Mouse (Mus musculus) adrenal gland, postnatal 14 days (tissue): ENCODE data around the gene Gm5483. TPM values are rescaled to one million over a fixed set of nuclear protein-coding genes. Genes with fewer than 3 reads are reported as not detected.
"Not testable (repeated sequence)": the region's sequence is repeated elsewhere in the genome, so short reads cannot be mapped to it uniquely, and the experiment has no call there.

Source experiments
- DNase-seq: peaks from one replicate; pipeline ENCODE4 v3.0.0; 2021; ENCODE audit warnings: mixed read lengths
- long read RNA-seq, 2 experiments: library from polyadenylated mRNA; stranded (forward); transcript quantifications; one replicate each; pipeline ENCODE4 v2.0.0; 2021
- total RNA-seq: library from RNA; stranded (reverse); gene quantifications from 2 replicates; pipeline ENCODE4 v1.2.3, GENCODE M21; 2021

Gm5483 gene
- total RNA-seq: 1.0 TPM in 1 of 2 replicates, not detected in the other
- long read RNA-seq, experiment 1: 0 reads
- long read RNA-seq, experiment 2: 0 reads

GRCm38 (mm10) chr16:36183912-36184311 lies at the start of gene Gm5483:
Gene Gm5483, plus strand, starts transcription at chr16:36184212.
- not testable (repeated sequence) for DNase-seq

- DNase-seq: no peak
Observed at GRCm38 (mm10) chr16:36138201-36138600, 45.8 kb upstream of the Gm5483 start.

- DNase-seq: no peak
Observed at GRCm38 (mm10) chr16:36156402-36156975, 27.5 kb upstream of the Gm5483 start, which contains the start of gene Stfa2l1. Gene Stfa2l1, plus strand, starts transcription at chr16:36156811.

GRCm38 (mm10) chr16:36167841-36168240 lies 16.2 kb upstream of the Gm5483 start:
- DNase-seq: not testable (repeated sequence)

GRCm38 (mm10) chr16:36176108-36176507 lies 7.9 kb upstream of the Gm5483 start:
- DNase-seq: no peak

- DNase-seq: no peak
Observed at GRCm38 (mm10) chr16:36179910-36180309, 4.1 kb upstream of the Gm5483 start.

- no peak for DNase-seq
Observed at GRCm38 (mm10) chr16:36199226-36199625, 15.2 kb downstream of the Gm5483 start.

- DNase-seq: no peak
Observed at GRCm38 (mm10) chr16:36203846-36204245, 19.8 kb downstream of the Gm5483 start.

GRCm38 (mm10) chr16:36205684-36206083 lies 21.7 kb downstream of the Gm5483 start:
- not testable (repeated sequence) for DNase-seq

- DNase-seq: no peak
Observed at GRCm38 (mm10) chr16:36209967-36210453, 26.0 kb downstream of the Gm5483 start, which contains the start of gene Gm5416. Gene Gm5416, plus strand, starts transcription at chr16:36210403.

GRCm38 (mm10) chr16:36221168-36221567 lies 37.2 kb downstream of the Gm5483 start, which contains the start of gene 2010005H15Rik:
Gene 2010005H15Rik, plus strand, starts transcription at chr16:36221468.
- not testable (repeated sequence) for DNase-seq

Other genes starting within 250 kb of the Gm5483 start
- 13.8 and 16.1 TPM in 2 replicates for gene Parp9, start 245.7 kb upstream of the Gm5483 start, total RNA-seq
- 9.4 and 11.7 TPM in 2 replicates for gene Dtx3l, start 245.1 kb upstream of the Gm5483 start, total RNA-seq
- 62.9 and 69.5 TPM in 2 replicates for gene Kpna1, start 205.5 kb upstream of the Gm5483 start, total RNA-seq
- 3.6 and 5.1 TPM in 2 replicates for gene Wdr5b, start 143.0 kb upstream of the Gm5483 start, total RNA-seq
- 206 and 210 TPM in 2 replicates for gene Fam162a, start 112.6 kb upstream of the Gm5483 start, total RNA-seq
- 50.9 and 54.6 TPM in 2 replicates for gene Ccdc58, start 112.5 kb upstream of the Gm5483 start, total RNA-seq
- not detected in 2 replicates for gene Csta1, start 53.0 kb upstream of the Gm5483 start, total RNA-seq
- gene Stfa2l1, start 27.4 kb upstream of the Gm5483 start, total RNA-seq: not detected in 2 replicates
- not detected in 2 replicates for gene Gm5416, start 26.2 kb downstream of the Gm5483 start, total RNA-seq
- gene 2010005H15Rik, start 37.3 kb downstream of the Gm5483 start, total RNA-seq: not detected in 2 replicates
- gene Stfa1, start 92.7 kb downstream of the Gm5483 start, total RNA-seq: not detected in 2 replicates
- gene BC117090, start 150.1 kb downstream of the Gm5483 start, total RNA-seq: not detected in 2 replicates
- gene BC100530, start 183.5 kb downstream of the Gm5483 start, total RNA-seq: 1.5 TPM in 1 of 2 replicates, not detected in the other
- gene Stfa2, start 224.2 kb downstream of the Gm5483 start, total RNA-seq: 0.94 TPM in 1 of 2 replicates, not detected in the other